Mouse (Mus musculus): ENCODE results near the gene Hs3st3b1. TPM values are rescaled to one million over a fixed set of nuclear protein-coding genes. Genes with fewer than 3 reads are reported as not detected.

Gene Hs3st3b1
- total RNA-seq, 2 experiments from 2014 or later = 0.59 to 0.90 TPM

GRCm38 (mm10) chr11:63880296-63880695 is 41.8 kb downstream of the Hs3st3b1 start:
- DNase-seq = no peak

DNA sequence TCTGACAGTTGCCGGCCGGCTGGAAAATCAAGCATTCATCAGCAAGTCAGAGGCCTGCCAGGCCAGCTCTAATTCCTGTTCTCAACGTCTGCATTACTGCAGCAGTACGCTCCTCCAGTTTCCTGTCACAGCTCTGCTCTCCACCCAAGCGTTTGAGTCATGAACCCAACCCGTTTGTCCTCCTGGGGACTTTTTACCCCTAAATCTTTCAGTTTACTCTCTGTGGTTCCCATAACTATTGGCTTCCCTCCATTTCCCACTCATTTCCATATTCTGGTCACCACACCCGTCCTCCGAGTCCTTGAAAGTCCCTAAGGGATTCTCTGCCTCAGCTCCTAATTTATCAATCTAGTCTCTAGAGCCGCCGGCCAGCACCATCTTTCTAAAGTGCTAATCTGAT is 42.8 kb downstream of the Hs3st3b1 start:
- DNase-seq = no peak

DNA sequence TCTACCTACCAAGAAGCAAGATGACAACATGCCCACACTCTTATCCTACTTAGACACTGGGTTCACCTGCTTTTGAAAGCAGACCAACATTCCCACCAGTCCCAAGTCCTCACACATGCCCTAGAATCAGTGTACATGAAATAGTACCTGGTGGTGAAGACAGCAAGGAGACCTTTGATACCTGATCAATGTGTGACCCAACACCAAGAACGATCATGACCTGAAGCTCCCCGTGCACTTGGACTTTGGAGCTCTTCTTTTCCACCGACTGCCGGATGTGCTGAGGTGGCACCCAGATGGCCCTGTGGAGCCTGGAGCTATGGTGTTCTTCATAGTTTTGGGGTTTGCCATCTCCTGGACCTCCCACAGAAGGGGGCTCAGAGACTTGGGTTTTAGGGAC is 43.5 kb downstream of the Hs3st3b1 start:
- no peak for DNase-seq

DNA sequence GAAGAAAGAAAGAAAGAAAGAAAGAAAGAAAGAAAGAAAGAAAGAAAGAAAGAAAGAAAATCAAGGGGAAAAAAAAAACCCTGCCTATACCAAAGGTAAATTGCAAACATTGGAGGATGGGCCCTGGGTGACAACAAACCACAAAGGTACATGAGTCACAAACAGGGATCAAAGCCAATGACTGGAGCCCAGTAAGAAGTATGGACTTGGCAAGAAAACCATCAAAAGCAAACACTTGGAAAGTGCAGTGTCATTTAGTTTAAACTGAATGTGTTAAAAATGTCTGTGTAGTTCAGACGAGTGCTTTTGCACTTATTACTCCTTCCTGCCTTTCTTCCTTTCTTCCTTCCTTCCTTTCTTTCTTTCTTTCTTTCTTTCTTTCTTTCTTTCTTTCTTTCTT is 59.3 kb downstream of the Hs3st3b1 start:
- no peak for DNase-seq

DNA sequence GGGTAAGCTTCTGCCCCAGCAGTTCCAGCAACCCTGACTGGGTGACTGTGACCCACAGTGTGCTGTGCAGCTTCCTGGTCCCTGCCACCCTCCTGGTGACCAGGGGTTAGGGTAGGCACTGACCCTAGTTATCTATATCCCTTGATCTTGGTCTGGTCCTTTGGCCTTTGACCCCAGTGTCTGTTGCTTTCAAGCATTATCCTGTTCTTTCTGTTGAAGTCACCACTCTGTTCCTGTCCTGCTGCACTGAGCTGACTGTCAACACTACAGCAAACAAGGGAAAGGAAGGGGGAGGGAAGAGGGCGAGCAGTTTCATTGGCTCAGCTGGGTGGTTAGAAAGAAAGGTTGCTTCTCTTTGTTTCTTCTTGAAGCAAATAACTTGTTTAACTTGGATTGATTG is 60.1 kb downstream of the Hs3st3b1 start:
- no peak for DNase-seq

- DNase-seq = no peak
These were observed 70.9 kb downstream of the Hs3st3b1 start for GRCm38 (mm10) chr11:63851041-63851730.

DNA sequence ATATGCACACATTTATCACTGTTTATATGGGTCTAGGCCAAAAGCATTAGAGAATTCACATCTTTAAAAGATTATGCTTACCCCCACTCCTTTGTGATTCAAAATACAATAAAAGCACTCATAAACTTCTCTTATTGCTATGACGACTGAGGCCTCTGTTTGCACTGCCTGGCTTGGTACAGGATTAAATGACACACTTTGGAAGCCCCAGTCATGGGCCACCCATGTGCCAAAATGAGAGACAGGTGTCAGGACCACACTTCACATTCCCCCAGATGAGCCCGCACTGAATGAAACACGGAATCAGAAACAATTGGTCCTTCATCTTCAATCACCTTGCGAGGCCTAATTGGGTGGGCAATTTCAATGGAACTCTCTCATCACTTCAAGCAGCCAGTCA is 71.8 kb downstream of the Hs3st3b1 start:
- DNase-seq = no peak

- no peak for DNase-seq
These were observed 76.7 kb downstream of the Hs3st3b1 start for GRCm38 (mm10) chr11:63845379-63845778.

GRCm38 (mm10) chr11:63844701-63845100 is 77.4 kb downstream of the Hs3st3b1 start:
- no peak for DNase-seq

GRCm38 (mm10) chr11:63837526-63837925 is 84.6 kb downstream of the Hs3st3b1 start:
- DNase-seq = peak; percentile 13

Other genes with a start within 250 kb of the Hs3st3b1 start
- gene Cox10, start 157.2 kb upstream of the Hs3st3b1 start, total RNA-seq (2021) = 10 to 100 TPM; 26.8 to 27.8 TPM